Mouse (Mus musculus) embryonic fibroblast, embryonic 13.5 days (primary cell): Measurements from ENCODE around the gene Cnot10. TPM values are rescaled to one million over a fixed set of nuclear protein-coding genes. Genes with fewer than 3 reads are reported as not detected.

Experiments
- H3K27ac ChIP-seq: 2 replicates; pipeline ENCODE4 v1.5.1; 2012; ENCODE audit warnings: low read length, control low read depth, inconsistent platforms; ENCODE audit not compliant: insufficient read depth
- H3K4me1 ChIP-seq: 2 replicates; pipeline ENCODE4 v1.6.1; 2011; ENCODE audit warnings: low read length; ENCODE audit not compliant: control insufficient read depth, insufficient read depth
- H3K4me3 ChIP-seq: 2 replicates; pipeline ENCODE4 v1.5.1; 2011; ENCODE audit warnings: mild to moderate bottlenecking, control low read depth, low read length; ENCODE audit not compliant: insufficient read depth
- CTCF ChIP-seq: IDR thresholded peaks from 2 replicates; pipeline ENCODE4 v1.5.1; 2011; ENCODE audit warnings: mild to moderate bottlenecking, control low read depth, low read length, moderate library complexity, borderline replicate concordance; ENCODE audit not compliant: insufficient read depth
- POLR2A ChIP-seq: IDR thresholded peaks from 2 replicates; pipeline ENCODE4 v1.6.1; 2011; ENCODE audit warnings: low read depth, mild to moderate bottlenecking, control low read depth, low read length, moderate library complexity
- polyA plus RNA-seq: library from polyadenylated mRNA; stranded (reverse); fragments of >200 nt; gene quantifications from 2 replicates; pipeline ENCODE4 v1.2.4, GENCODE M21; 2011; ENCODE audit warnings: low read depth; ENCODE audit not compliant: missing spikeins, insufficient read length

The Cnot10 gene
- polyA plus RNA-seq, 1 experiment, result 38.6 TPM

- Histone ChIP-seq H3K4me3 (peak within 1 kb of the TSS; percentile 39), H3K4me1 (no peaks in the 10 kb centered on the region), H3K27ac (peak within 1 kb of the TSS; percentile 24; the same call in 1 of the 2 replicates)
- peak; percentile 28; the same call in 1 of the 2 replicates for TF ChIP-seq POLR2A
- TF ChIP-seq CTCF, result no peak
Observed at GRCm38 (mm10) chr9:114563761-114564606, 76.0 kb downstream of the Cnot10 start, which contains the start of gene Trim71. Gene Trim71, minus strand, starts transcription at chr9:114564369.

DNA sequence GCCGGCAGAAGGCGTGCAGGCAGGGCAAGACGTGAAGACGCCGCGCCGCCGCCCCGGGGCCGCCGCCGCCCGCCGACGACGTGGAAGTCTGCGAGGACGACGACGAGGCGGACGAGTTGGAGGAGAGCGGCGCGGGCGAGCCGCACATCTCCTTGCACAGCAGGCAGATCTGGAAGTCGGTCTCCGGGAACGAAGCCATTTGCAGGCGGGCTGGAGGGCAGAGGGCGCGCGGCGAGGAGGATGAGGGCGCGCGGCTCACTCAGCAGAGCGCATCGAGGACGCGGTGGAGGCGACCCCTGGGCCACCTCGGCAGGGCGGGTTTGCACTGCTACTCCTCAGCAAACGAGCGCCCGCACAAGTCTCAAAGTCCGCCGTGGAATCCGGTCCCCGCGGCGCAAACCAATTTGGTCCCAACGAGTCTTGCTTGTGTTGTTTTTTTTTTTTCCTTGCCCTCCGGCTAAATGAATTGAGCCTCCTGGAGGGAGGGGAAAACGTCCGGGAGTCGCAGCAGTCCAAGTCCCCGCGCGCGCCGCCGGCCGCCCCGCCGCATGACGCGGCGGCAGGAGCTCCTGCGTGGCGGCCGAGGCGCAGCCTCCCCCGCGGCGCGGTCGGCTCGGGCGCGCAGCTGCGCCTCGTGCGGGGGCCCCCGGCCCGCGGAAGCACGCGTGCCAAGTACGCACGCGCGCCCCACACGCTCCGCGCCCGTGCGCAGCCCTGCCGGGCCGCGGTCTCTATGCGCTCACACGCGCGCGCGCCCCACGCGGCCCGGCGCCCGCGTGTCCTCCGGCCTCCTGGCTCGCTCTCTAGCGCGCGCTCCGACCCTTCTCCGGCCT lies 76.8 kb downstream of the Cnot10 start:
- TF ChIP-seq CTCF, result no peak
- TF ChIP-seq POLR2A, result no peak
- H3K27ac ChIP-seq, result no peak overlapping the region; the same call in 1 of the 2 replicates

GRCm38 (mm10) chr9:114562031-114562918 lies 77.7 kb downstream of the Cnot10 start:
- TF ChIP-seq CTCF (no peak), POLR2A (no peak)
- H3K27ac ChIP-seq, result no peak overlapping the region
- H3K4me3 ChIP-seq, result peak overlapping the region; percentile 44
- no peaks in the 10 kb centered on the region for H3K4me1 ChIP-seq

More for the DNA sequence above, 76.8 kb downstream of the Cnot10 start:
- Histone ChIP-seq H3K4me1 (no peaks in the 10 kb centered on the region), H3K4me3 (peak overlapping the region; percentile 39)

DNA sequence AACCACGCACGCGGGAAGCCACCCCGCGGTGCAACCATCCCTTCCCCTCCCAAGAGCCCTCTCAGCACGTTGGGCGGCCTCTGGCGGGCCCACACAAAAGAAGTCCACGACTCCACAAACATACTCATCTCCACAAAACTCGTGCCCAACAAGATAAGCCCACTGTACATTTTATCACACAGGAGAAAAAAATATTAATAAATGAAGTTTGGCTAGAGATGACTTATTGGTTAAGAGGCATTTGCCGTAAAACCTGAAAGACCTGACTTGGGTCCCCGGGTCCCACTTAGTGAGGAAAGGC lies 78.4 kb downstream of the Cnot10 start:
- Histone ChIP-seq H3K4me3 (peak overlapping the region; percentile 44), H3K27ac (no peak overlapping the region), H3K4me1 (no peaks in the 10 kb centered on the region)
- TF ChIP-seq POLR2A (no peak), CTCF (no peak)

DNA sequence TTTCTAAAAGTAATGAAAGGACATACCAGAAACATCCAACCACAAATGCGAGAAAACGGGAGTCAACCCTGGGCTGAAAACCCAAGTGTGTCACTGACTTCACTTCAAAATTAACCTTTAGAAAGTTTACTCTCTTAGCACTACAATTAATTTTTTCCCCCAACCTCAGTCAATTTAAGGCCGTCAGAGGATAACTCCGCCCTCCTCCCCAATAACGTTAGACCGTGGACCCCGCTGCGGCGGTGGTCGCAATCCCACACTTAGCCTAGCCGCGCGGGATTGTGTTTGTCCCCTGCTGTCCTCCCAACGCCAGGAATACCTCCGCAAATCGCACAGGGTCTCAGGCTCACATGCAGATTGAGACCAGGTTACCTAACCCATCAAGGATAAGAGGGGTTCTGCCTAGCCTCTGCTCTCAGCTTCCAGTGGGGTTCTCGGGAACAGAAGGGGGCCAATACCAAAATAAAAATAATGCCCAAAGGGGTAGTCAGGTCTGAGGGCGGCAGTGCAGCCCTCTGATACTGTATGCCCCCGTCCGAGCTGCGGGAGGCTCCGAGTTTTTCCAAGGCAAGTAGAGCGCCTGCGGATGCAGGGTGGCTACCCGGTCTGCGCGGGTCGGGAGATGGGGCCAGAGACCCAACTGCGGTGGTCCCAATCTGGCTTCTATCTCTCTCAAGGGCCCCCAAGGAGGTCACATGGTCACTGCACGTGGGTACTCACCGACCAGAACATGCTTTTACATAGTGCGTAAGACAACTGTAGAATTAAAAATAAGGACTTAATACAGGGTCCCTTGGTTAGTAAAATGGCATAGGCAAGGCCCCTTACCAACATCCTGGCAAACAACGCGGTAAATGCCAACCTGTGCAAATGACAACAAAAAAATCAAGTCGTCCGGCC lies 79.0 kb downstream of the Cnot10 start:
- H3K4me3 ChIP-seq, result peak overlapping the region; percentile 44
- H3K4me1 ChIP-seq, result no peaks in the 10 kb centered on the region
- no peak overlapping the region for H3K27ac ChIP-seq
- TF ChIP-seq CTCF (no peak), POLR2A (no peak)

- H3K4me1 ChIP-seq, result no peaks in the 10 kb centered on the region
- no peak for TF ChIP-seq CTCF
- no peak for TF ChIP-seq POLR2A
- H3K27ac ChIP-seq, result no peak overlapping the region
- H3K4me3 ChIP-seq, result peak overlapping the region; percentile 44
Observed at GRCm38 (mm10) chr9:114560141-114560540, 79.8 kb downstream of the Cnot10 start.

DNA sequence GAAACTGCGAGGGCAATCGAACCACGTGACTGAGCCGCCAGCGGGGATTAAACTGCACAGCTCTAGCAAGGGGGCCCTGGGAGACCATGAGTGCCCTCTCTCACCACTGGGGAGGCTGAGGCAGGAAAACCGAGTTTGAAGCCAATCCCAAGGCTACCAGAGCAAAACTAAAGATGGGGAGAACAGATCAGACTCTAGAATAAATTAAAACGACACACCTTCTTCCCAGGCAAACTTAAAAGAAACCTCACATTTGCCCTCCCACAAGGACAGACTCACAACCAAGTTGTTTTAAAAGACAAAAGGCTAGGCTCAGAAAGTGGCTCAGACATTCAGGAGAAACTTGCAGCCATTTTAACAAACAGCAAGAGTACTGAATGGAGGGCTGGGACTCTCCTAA lies 82.9 kb downstream of the Cnot10 start:
- TF ChIP-seq POLR2A (no peak), CTCF (no peak)
- Histone ChIP-seq H3K4me1 (no peaks in the 10 kb centered on the region), H3K27ac (no peak overlapping the region), H3K4me3 (no peak overlapping the region)

DNA sequence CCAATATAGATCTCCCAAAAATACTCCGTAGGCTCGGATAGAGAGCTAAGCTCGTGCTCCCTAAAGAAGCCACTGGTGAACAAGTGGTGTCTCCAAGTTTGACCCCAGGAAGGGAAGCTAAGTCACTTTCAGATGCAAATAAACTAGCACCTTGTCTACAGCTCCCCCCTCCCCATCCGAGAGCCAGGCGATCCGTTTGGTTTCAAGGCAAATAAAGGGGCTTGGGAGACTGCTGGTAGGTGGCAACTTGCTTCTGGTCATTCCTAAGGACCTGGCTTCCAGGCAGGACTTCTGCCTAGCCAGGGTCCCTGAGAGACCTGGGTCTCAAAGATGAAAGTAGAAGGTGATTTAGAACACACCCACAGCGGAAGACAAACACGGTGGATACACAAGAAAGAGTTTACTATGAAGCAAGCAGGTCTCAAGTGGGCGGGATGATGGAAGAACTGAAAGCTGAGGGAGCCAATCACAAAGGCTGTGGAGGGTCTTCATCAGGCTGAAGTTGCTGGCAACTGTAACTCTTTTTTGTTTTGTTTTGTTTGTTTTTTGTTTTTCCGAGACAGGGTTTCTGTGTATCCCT lies 83.6 kb downstream of the Cnot10 start:
- H3K27ac ChIP-seq, result no peak overlapping the region
- no peaks in the 10 kb centered on the region for H3K4me1 ChIP-seq
- TF ChIP-seq POLR2A, result no peak
- no peak for TF ChIP-seq CTCF
- H3K4me3 ChIP-seq, result no peak overlapping the region
